Mouse (Mus musculus): Measurements from ENCODE around the gene Slc22a17.

Gene Slc22a17

DNA sequence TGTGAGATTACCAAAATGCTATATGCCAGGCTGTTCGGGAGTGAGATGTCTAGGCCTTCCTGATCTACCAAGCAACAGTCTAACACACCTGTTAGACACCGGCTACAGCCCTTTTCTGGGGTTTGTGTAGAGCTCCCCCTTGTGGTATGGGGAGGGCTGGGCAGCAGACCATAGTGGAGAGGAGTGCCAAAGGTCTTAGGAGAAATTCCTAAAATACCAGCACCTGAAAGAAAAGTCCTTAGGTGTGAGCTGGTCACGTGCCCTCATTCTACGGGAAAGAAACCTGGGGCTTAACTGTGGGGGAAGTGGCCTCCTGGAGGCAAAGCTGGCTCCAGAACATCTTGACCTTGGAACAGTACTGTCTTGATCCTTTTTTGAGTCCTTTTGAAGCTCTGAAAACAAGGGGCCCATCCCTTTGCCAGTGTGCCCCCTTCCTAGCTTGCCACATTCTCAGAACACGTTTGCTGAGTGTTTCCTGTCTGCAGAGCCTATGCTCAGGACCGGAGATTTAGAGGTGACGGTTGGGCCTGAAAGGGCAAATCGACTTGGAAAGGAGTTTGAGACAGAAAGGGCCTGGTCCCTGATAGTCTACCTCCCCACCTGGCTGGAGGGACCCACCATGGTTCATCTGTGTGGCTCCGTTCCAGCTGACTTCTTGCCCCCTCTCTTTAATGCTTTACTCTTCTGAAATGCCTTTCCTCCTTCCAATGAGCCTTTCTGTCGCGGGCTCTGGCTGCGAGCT lies 26.7 kb upstream of the Slc22a17 start:
- peak; percentile 80 for DNase-seq (ENCODE audit: low spot score)

DNA sequence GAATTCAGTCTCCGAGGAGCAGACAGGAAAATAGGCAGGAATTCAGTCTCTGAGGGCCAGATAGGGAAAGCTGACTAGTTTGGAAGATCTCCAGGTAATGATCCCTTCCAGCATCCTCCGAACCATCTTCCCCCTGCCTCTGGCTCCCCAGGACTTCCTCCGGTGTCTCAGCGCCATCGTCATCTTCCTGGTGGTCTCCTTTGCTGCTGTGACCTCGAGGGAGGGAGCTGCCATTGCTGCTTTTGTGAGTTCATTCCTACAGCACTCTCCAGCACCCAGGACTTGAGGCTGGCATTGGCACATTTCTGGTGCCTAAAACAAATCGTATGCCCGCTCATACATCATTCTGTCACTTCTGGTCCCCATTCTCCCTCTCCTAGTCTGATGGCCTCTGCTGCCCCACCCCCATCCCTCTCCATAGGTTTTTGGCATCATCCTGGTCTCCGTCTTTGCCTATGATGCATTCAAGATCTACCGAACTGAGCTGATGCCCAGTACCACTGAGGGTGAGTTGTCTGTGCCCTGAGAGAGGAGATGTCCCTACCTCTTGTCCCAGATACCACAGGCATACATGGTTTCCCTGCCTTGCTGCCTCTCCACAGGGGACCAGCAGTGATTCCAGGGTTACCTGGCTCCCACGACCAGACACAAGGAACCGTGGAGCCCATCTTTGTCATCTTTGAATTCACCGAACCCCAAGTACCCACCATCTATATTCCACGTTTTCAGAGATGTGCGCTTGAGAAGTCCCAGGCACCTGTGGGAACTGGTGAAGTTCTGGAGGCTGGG lies 25.7 kb upstream of the Slc22a17 start:
- DNase-seq (ENCODE audit: low spot score): no peak

DNA sequence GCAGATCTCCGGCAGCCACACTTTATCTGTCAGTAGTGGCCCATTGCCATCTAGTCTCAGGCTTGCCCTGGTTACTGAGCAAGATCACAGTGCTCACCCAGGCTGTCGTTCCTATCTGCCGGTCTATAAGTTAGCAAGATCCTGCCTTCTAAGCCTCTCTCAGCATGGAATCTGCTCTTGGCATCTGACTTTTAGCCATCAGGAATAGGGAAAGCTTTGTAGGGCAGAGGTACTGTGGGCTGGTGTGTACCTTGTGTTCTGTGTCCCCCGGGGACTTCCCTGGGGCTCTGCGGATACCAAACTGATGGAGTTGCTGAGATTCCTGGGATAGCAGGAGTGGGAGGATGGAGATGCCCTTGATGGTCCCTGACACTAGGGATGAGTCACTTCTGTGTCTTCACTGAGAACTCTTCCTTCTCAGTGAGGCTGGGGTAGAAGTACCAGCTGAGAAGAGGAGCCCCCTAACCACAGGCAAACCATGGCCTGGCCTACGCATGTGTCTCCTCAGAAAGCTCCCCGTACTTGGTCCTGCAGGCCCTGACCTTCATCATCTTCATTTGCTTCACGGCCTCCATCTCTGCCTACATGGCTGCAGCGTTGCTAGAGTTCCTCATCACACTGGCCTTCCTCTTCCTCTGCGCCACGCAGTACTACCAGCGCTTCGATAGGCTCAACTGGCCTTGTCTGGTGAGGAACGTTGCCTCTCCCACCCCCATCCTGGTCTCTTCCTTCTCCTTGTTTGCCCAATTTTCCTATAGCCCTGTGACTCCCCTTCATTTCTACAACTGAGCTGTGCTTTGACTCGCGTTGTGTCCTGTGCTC lies 24.6 kb upstream of the Slc22a17 start:
- no peak for DNase-seq (ENCODE audit: low spot score)

DNA sequence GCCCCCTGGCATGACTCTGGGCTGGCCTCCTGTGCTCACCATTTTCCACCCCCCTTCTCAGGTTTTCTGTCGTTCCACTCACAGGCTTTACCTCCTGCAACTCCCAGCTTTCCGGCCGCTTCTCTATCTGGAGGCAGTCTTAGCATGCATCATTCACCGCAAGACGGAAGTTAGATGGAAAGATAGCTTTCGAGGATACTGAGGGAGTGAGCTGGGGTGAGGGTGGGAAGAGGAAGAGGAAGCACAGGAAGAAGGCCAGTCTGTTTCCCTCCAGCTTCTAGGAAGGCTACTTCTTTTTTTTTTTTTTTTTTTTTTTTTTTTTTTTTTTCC lies 23.9 kb upstream of the Slc22a17 start:
- DNase-seq (ENCODE audit: low spot score): no peak

DNA sequence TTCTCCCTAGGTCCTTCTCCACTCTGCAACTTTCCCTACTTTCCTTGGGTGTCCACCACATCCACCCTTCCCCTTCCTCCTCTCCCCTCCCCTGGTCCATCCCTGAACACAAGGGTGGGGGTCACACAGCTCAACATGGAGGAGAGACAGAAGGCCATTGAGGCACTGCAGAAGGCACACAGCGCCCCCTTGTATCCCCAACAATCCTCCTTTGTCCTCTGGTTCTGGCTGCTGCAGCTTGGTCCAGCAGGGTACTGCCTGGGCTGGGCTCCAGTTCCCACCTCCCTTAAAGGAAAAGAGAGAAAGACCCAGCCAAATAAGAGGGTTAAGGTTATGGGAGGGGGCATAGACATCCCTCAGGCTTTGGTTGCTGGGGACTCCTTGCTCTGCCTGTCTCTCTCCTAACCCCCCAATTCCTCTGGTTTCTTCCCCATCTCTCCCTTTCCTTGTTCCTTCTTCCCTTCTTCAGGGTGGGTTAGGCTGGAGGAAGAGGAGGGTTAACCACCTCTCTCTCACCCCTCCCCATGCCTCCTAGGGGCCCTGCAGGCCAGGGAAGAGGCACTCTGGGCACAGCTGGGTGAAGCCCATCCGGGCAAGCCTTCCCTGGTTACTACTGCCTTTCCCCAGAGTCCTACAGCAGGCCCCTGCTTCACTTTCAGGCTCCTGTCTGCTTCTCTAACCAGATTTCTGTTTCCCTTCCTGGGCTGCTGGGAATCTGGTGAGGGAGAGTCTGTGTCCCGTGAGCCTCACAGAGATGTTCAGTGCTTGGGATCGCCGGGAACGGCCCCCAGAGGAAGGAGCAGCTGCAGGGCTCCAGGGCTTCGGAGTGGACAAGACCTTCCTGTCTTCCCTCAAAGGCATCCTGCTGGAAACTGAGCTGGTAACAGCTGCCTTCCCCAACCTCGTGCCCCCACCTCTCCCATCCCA lies 23.2 kb upstream of the Slc22a17 start, which contains the start of gene Cmtm5:
Gene Cmtm5, plus strand, starts transcription at position 358 of the 927 bp plus-strand sequence.
- peak; percentile 18 for DNase-seq (ENCODE audit: low spot score)

DNA sequence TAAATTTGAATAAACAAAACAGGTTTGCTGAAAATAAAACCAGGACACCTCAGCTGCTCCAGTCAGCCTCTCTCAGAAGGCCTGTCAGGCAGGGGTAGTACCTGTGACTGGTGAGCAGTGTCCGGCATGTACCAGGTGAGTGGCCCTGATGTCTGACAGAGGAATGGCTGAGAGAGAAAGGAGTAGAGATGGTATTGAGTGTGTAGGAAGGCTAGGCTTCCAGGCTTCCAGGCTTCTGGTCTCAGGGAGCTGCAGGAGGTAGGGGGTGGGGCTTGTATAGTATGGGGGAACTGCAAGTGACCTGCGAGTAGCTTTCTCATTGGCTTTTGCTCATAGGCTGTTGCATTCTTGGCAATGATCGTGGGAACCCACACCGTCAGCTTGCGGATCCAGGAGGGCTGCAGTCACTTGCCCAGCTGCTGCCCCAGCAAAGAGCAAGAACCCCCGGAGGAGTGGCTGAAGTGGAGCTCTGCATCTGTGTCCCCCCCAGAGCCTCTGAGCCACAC lies 19.8 kb upstream of the Slc22a17 start, which contains the start of gene Il25:
Gene Il25, plus strand, starts transcription at position 51 of the 506 bp plus-strand sequence.
- DNase-seq (ENCODE audit: low spot score): no peak

DNA sequence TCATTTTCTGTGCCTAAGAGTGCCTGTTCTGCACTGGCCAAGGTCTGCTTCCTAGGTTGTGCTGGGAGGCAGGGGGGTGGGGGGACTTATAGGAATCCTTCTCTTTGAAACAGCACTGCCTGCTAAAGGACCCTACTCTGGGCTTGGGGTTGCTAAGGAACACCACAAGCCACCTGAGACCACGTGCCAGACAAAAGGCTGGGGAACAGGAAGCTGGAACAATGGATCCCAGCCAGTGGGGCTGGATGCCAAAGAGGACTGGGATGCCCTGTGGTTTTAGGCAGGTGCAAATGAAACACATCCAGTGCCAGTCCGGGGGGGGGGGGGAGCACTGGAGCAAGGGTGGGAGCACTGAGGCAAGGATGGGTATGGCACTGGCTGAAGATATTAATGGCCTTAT lies 17.5 kb upstream of the Slc22a17 start:
- DNase-seq (ENCODE audit: low spot score): no peak

DNA sequence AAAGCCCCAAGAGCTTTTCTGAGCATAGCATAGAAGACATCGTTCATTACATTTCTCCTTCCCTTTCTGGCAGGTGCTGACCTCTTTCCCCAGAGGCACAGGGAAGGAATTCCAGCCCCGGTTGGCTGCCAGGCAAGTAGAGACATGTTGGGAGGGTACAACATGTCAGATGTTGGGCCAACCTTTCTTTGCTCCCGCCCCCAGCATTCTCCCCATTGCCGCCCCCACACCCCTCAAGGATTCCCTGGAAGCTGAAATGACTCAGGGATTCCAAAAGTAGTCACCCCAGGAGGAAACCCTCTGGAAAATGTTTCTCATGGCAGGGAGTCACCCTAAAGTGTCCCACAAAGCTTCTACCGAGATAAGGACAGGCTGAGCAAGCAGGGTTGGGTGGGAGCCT lies 16.9 kb upstream of the Slc22a17 start:
- DNase-seq (ENCODE audit: low spot score): no peak

DNA sequence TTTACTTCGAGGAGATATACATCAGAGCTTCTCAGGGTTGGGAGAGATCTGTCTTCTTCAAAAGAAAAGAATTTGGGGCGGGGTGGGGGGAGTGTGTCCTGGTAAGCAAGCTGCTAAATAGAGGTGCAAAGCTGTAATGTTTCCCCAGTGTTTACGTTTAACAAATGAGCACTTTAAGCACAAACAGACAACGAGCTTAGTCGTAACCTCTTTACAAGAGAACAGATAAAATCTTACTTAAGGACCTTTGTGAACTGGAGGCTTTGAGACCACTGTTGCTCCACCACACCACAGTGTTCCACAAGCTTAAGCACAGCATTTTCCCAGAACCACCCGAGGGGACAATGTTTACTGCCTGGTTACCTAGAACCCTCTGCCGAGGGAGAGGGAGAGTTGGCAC lies 14.4 kb upstream of the Slc22a17 start:
- no peak for DNase-seq (ENCODE audit: low spot score)

DNA sequence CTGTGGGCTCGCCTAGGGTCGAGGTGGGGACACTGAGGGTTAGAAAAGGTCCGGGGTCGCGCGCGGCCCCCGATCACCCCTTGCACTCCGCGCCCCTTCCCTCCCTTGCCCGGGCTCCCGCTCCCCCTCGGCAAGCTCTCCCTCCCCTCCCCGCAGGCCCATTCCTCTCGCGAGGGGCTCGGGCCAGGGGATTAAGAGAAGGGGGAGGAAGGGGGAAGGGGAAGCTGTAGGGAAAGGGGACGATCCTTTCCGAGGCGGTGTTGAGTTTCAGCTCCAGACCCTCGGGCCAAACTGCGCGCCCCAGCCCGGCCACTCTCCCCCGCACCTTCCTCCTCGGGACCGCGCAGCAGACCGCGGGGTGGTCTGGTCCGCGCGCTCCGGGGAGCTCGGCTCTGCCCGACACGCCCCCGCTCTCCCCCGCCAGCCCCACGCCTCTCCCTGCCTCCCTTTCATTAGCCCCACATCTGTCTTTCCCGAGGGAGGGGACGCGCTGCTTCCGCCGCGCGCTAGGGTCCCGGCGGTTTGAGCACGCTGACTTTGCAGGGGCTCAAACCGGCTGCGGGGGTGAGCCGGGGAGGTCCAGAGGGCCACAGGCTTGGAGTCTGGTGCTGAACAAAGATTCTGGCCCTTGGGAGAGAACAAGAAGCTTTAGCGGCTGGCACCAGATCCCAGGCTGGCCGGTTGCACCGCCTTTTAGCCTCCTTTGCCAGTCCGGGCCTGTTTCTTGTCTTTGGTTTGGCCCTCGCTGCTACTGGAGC lies 13.6 kb upstream of the Slc22a17 start:
- peak; percentile 94 for DNase-seq (ENCODE audit: low spot score)

DNA sequence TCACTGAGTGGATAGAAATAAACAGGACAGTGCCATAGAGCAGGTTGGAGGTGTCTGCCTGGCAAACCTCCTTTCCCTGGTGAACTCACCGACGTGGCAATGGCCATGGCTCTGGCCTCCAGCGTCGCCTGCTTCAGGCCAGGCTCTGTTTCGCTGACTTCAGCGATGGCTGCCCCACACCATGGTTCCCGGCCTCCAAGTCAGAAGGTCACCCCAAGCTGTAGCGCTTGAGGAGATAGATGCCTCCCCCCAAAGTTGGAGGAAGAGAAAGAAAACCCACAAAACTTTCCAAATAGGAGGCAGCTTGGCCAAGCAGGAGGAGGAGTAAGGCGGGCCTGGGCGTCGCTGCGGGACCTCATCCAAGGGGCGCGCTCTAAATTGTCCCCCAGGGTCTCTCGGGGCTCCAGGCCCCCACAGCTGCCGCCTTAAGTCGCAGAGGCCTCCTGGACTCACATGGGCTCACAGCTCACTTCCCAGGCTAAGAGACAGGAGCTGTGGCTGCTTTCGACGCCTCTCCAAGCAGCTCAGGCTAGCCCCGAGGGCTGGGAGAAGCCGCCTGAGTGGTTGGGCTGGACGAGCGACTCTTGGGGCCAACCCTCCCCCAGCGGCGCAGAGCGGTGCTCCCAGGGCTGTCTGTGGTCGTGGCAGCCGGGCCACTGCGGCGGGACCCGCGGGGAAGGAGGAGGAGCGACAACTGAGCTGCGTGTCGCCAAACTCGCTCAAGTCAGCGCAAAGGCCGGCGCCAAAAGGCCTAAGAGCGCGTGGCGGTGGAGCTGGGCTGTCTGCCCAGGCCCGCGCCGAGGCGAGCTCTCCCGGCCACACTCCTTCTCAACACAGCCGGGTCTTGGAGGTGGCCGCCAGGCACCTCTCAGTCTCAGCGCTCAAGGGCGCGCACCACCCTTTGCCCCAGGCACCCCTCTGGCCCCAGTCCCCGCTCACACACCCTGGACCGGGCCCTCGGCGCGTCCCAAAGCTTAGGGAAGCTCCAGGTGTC lies 12.7 kb upstream of the Slc22a17 start, which contains the start of gene Efs:
Gene Efs, minus strand, starts transcription at position 778 of the 994 bp plus-strand sequence.
- peak; percentile 77 for DNase-seq (ENCODE audit: low spot score)

DNA sequence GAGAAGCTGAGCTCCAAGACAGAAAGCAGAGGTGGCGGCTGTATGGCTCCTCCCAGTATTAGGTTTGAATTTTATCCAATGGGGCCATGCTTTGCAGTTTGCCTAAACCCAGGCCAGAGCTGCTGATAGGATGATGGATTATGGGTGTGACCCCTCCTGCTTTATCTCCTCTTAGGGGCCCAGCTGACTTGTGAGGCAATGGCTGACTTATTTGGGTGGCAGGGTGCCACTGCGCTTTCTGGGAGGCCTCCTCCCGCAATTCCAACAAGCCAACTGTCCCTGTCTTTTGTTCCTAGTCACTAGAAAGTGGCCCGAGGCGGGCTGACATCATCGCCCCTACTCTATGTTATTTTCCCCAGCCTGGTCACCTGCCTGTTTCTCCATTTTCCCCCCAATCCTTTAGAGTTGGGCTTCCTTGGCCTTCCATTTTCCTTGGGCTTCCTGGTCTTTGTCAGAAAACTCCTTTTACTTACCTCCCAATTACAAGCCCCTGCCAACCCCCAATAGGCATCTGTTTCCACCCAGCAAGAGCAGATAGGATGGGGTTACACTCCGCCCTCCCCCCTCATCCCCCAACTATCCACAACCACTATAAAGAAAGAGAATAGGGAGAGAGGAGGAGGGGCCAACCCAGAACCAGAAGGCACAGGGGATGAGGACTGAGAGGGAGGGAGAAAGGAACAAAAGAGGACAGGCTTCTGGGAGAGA lies 11.9 kb upstream of the Slc22a17 start:
- peak; percentile 84 for DNase-seq (ENCODE audit: low spot score)

DNA sequence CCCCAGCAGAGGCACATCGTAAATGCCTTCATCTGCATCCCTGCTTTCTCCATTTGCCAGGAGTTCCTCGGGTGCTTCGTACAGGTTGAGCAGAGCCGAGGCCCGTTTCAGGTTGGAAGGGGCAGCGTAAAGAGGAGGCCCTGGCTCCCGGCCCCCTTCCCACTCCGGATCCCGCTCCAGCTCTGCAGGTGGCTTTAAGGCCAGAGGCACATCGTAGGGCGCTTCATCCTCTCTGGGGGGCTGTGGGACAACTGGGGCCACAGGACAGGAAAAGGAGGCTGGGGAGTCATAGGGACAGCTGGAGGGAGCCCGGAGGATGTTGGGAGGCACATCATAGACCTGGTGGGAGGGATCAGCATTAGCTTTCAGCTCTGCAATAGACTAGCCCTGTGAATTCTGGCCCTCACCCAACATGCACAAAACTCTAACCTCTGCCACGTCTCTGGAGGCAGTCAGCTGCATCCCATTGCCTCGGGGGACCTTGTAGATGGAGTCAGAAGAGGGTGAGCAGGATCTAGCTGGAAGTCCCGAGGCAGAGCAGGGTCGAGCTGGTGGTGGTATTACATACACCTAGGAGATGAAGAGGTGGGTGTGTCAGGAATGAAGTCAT lies 7.2 kb upstream of the Slc22a17 start:
- no peak for DNase-seq (ENCODE audit: low spot score)

DNA sequence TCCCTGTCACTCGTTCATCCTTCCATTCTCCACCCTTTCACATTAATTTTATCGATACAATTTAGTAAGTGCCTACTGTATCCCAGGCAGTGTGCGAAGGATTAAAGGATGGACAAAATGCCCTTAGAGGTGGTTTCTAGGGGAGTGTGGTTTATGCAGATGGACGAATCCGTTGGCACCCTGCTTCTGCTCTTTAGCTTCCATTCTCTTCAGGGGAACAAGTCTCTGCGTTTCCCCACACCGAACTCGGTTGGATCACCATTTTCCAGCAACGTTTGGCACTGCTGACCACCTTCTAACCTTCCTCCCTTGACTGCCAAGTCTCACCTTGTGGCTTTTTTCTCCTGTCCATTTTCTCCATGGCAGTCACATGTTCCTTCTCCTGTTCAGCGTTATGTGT lies 411 bp upstream of the Slc22a17 start:
- no peak for DNase-seq (ENCODE audit: low spot score)

DNA sequence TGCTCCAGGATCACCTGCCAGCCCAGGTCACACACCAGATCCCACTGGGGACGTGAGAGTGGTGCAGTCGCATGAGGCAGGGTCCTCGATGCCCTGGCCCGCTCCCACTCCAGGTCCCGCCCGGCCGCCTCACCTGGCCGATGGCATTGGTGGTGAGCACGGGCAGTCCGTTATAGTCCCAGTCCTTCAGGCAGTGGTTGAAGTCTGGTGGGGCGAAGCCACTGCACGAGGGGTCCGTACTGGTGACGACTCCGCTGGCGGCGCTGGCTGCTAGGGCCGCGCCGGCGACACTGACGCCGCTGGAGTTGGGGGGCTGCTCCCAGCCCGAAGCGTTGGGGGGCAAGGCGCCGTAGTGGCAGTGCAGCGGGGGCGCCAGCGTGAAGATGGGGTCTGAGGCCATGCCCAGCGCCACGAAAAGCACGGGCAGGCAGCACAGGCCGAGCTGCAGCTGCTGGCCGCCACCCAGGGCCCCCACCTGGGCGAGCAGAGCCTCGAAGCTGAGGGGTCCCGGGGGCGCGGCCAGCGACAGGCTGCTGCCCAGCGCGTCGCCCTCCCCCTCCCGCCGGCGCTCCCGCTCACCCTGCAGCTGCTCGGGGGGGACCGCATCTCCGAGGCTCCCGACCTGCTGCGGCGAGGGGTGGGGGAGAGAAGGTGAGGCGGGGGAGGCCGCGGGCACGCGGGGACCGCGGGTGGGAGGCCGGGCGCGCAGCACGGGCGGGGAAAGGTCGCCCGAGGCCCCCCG lies 652 bp downstream of the Slc22a17 start:
- DNase-seq (ENCODE audit: low spot score): no peak

DNA sequence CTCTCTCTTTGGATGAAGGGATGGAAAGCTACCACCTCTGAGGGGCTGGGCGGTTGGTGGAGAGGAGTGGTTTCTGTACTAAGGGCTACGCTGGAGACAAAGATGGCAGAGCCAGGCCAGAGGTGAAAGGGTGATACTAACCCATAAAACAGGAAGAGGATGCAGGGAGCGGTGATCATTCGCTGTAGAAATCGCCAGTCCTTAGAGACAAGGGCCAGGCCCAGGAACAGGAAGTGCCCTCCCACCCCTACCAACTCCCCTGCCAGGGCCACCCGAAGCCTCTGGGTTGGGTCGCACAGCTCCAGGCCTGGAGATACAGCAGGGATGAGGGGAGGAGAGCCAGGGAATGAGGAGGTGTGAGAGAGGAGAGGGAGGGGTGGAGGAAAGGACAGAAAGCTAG lies 4.2 kb downstream of the Slc22a17 start:
- no peak for DNase-seq (ENCODE audit: low spot score)

DNA sequence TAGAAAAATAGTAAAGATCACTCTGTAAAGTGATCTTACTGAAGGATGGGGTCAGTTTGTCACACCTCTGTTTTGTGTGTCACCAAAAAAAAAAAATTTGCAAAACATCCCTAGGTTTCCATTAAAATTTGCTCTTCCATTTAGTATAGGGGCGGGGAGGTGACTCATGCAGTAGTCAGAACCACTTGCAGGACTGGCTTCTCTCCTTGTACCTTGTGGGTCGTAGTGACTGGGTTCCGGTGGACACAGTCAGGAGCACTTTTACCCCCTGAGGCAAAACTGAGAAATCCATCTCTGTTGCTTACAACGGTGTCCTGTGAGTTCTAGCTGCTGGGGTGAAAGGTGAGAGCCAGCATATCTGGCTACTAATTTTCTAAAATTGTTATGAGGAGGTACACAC lies 9.3 kb downstream of the Slc22a17 start:
- DNase-seq (ENCODE audit: low spot score): no peak

All from embryo, embryonic 10.5 days (tissue).